Mouse (Mus musculus) ES-Bruce4 (cell line): ENCODE data around the gene Msi1.

Experiments
- CTCF ChIP-seq: IDR thresholded peaks from one replicate; pipeline ENCODE4 v1.8.1; 2011; ENCODE audit warnings: low read depth, low read length
- EP300 ChIP-seq: IDR thresholded peaks from 2 replicates; pipeline ENCODE4 v1.6.1; 2011; ENCODE audit warnings: low read depth, low read length; ENCODE audit not compliant: insufficient read depth
- POLR2A ChIP-seq: IDR thresholded peaks from one replicate; pipeline ENCODE4 v1.8.1; 2011; ENCODE audit warnings: low read length; ENCODE audit not compliant: insufficient read depth

GRCm38 (mm10) chr5:115432395-115432794 is 3.0 kb downstream of the Msi1 start:
- TF ChIP-seq CTCF (no peak), POLR2A (no peak), EP300 (no peak)
